Mouse (Mus musculus) thymus, adult 2 months (tissue): ENCODE data around the gene Gm6588. TPM values are rescaled to one million over a fixed set of nuclear protein-coding genes. Genes with fewer than 3 reads are reported as not detected.

Source experiments
- DNase-seq: peaks from one replicate; pipeline ENCODE4 v3.0.0; 2021
- H3K27ac ChIP-seq: fragments of 200-500 bp; 2 replicates; pipeline ENCODE4 v1.5.1; 2012; ENCODE audit warnings: low read length, control low read depth; ENCODE audit not compliant: control insufficient read depth, insufficient read depth
- H3K27me3 ChIP-seq: fragments of 200-500 bp; 2 replicates; pipeline ENCODE4 v1.6.1; 2012; ENCODE audit warnings: mild to moderate bottlenecking, low read length, moderate library complexity, mixed read lengths; ENCODE audit not compliant: control insufficient read depth, insufficient read depth
- H3K36me3 ChIP-seq: fragments of 200-500 bp; 2 replicates; pipeline ENCODE4 v1.6.1; 2012; ENCODE audit warnings: mild to moderate bottlenecking, low read length, moderate library complexity; ENCODE audit not compliant: control insufficient read depth, insufficient read depth
- H3K4me1 ChIP-seq: fragments of 200-500 bp; replicated peaks from 2 replicates; pipeline ENCODE4 v1.6.1; 2012; ENCODE audit warnings: low read length; ENCODE audit not compliant: control insufficient read depth, insufficient read depth
- H3K4me3 ChIP-seq: fragments of 200-500 bp; 2 replicates; pipeline ENCODE4 v1.5.1; 2012; ENCODE audit warnings: mild to moderate bottlenecking, low read length, control low read depth, moderate library complexity; ENCODE audit not compliant: control insufficient read depth, insufficient read depth
- CTCF ChIP-seq: fragments of 200-500 bp; IDR thresholded peaks from 2 replicates; pipeline ENCODE4 v1.5.1; 2012; ENCODE audit warnings: mild to moderate bottlenecking, control low read depth, low read length, moderate library complexity, borderline replicate concordance; ENCODE audit not compliant: control insufficient read depth, poor library complexity, insufficient read depth; ENCODE audit errors: extremely low read depth
- POLR2A ChIP-seq: fragments of 200-500 bp; IDR thresholded peaks from 2 replicates; pipeline ENCODE4 v1.6.1; 2012; ENCODE audit warnings: mild to moderate bottlenecking, low read length, control low read depth, moderate library complexity; ENCODE audit not compliant: control insufficient read depth, poor library complexity, insufficient read depth; ENCODE audit errors: extremely low read depth
- WGBS: fragments of 180-500 bp; shearing (Covaris S2); methylation state at CpG from one replicate; pipeline ENCODE4 v1.1.7; 2018; 5-methylcytosine and 5-hydroxymethylcytosine counted together
- polyA plus RNA-seq: library from polyadenylated mRNA; depleted of rRNA; stranded (reverse); fragments of >200 nt; gene quantifications from 2 replicates; pipeline ENCODE4 v1.2.3, GENCODE M21; 2012

Gm6588 gene
- polyA plus RNA-seq, 1 experiment, result 0.07 TPM

- Histone ChIP-seq H3K4me1 (no peaks in the 10 kb centered on the region), H3K27ac (no peak overlapping the region), H3K4me3 (no peak overlapping the region), H3K27me3 (no peaks in the 10 kb centered on the region), H3K36me3 (no peaks in the 10 kb centered on the region)
- DNase-seq, result no peak
- 86% methylated on average over 3 of the region's 3 CpGs for WGBS
- TF ChIP-seq POLR2A (no peak), CTCF (no peak)
These were observed 10.7 kb downstream of the Gm6588 start for GRCm38 (mm10) chr5:112459903-112460302.

GRCm38 (mm10) chr5:112466331-112466730 is 17.1 kb downstream of the Gm6588 start:
- DNase-seq, result no peak
- H3K27ac ChIP-seq, result no peak overlapping the region

GRCm38 (mm10) chr5:112468986-112469581 is 19.9 kb downstream of the Gm6588 start:
- WGBS, result 73% methylated on average over 4 of the region's 4 CpGs

More at GRCm38 (mm10) chr5:112466331-112466730, 17.1 kb downstream of the Gm6588 start:
- Histone ChIP-seq H3K4me3 (no peak overlapping the region), H3K27me3 (no peaks in the 10 kb centered on the region), H3K4me1 (no peaks in the 10 kb centered on the region), H3K36me3 (no peaks in the 10 kb centered on the region)
- WGBS, result 79% methylated on average over 6 of the region's 6 CpGs
- no peak for TF ChIP-seq POLR2A
- TF ChIP-seq CTCF, result no peak

GRCm38 (mm10) chr5:112470144-112470543 is 20.9 kb downstream of the Gm6588 start:
- no peak for TF ChIP-seq POLR2A
- no peak for TF ChIP-seq CTCF
- H3K36me3 ChIP-seq, result no peaks in the 10 kb centered on the region
- no peak overlapping the region for H3K4me3 ChIP-seq
- H3K27me3 ChIP-seq, result no peaks in the 10 kb centered on the region
- WGBS, result 75% methylated on average over 6 of the region's 6 CpGs
- H3K4me1 ChIP-seq, result no peaks in the 10 kb centered on the region
- H3K27ac ChIP-seq, result no peak overlapping the region
- peak; percentile 13 for DNase-seq

More at GRCm38 (mm10) chr5:112468986-112469581, 19.9 kb downstream of the Gm6588 start:
- no peak overlapping the region for H3K27ac ChIP-seq
- no peaks in the 10 kb centered on the region for H3K4me1 ChIP-seq
- no peaks in the 10 kb centered on the region for H3K36me3 ChIP-seq
- H3K4me3 ChIP-seq, result no peak overlapping the region
- no peak for DNase-seq
- no peak for TF ChIP-seq POLR2A
- TF ChIP-seq CTCF, result no peak
- H3K27me3 ChIP-seq, result no peaks in the 10 kb centered on the region

- no peak for TF ChIP-seq POLR2A
- no peak for TF ChIP-seq CTCF
- no peak overlapping the region for H3K4me3 ChIP-seq
- no peak overlapping the region for H3K27ac ChIP-seq
- H3K27me3 ChIP-seq, result no peaks in the 10 kb centered on the region
- no peak for DNase-seq
- H3K4me1 ChIP-seq, result no peaks in the 10 kb centered on the region
- 39% methylated on average over 6 of the region's 6 CpGs for WGBS
- H3K36me3 ChIP-seq, result no peaks in the 10 kb centered on the region
These were observed 24.2 kb downstream of the Gm6588 start for GRCm38 (mm10) chr5:112473453-112473852.

DNA sequence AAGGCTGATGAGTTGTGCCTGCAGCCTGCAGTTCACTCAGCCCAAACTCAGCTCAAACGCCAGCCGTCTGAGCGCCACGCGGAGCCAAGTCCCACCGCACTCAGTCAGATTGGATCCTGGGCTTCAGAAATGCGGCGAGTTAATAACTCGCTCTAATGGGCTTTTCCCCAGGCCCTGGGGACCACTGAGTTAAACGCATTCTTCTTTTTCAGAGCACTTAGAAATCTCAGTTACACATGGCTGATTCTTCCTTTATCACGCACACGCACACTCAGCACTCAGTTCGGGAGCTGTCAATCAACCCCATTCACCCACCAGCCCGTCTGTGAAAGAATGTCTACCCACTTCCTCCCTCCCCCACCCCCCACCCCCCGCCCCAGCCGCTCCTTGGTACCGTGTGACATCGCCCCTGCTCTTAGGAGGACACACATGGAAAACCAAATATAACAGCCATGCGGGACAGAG is 32.8 kb downstream of the Gm6588 start:
- Histone ChIP-seq H3K4me1 (peaks cover 12% of the 10 kb centered on the region), H3K4me3 (no peak overlapping the region), H3K27me3 (no peaks in the 10 kb centered on the region), H3K36me3 (no peaks in the 10 kb centered on the region), H3K27ac (no peak overlapping the region)
- DNase-seq, result no peak
- WGBS, result 22% methylated on average over 19 of the region's 19 CpGs
- TF ChIP-seq POLR2A (no peak), CTCF (no peak)
